Mouse (Mus musculus) ovary, postnatal 14 days (tissue): ENCODE data around the gene Vash2.
A peak's percentile ranks its signal among the peaks of the same experiment; 100 is the strongest.
"Not testable (repeated sequence)": the region's sequence is repeated elsewhere in the genome, so short reads cannot be mapped to it uniquely, and the experiment has no call there.

Experiments
- DNase-seq: peaks from one replicate; pipeline ENCODE4 v3.0.0; 2022; ENCODE audit warnings: low spot score

Vash2 gene

DNA sequence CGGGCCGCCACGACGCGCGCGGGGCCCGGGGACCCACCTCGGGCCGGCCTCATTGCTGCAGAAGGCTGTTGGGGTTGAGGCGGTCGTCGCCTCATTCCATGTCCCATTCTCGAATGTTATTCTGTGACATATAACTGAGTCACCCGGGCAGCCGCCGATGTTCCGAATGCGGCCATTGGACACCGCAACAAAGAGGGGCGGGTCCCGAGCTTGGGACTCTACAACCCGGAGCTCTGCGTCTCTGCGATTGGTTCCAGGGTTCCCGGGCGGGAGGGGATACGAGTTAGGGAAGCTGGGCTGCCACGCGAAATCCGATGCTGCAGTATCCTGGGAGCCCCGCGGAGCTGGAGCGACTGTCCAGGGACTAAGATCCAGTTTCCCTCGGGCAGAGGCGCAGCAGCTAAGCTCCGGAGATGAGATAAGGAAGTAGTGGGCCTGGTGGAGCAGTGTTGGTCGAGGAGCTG is at the start of gene Vash2:
Gene Vash2, minus strand, starts transcription at position 197 of the 464 bp plus-strand sequence.
- peak; percentile 58 for DNase-seq

- peak; percentile 93 for DNase-seq
These were observed 47.1 kb upstream of the Vash2 start, which contains the start of gene Flvcr1 for GRCm38 (mm10) chr1:191026021-191026713. Gene Flvcr1 (minus strand): TSS chr1:191026158.

- peak; percentile 13 for DNase-seq
These were observed 46.2 kb upstream of the Vash2 start for GRCm38 (mm10) chr1:191025016-191026012.

GRCm38 (mm10) chr1:191023806-191024205 is 44.7 kb upstream of the Vash2 start:
- DNase-seq: not testable (repeated sequence)

- no peak for DNase-seq
These were observed 44.0 kb upstream of the Vash2 start for GRCm38 (mm10) chr1:191023140-191023539.

GRCm38 (mm10) chr1:191021016-191021415 is 41.9 kb upstream of the Vash2 start:
- no peak for DNase-seq

DNA sequence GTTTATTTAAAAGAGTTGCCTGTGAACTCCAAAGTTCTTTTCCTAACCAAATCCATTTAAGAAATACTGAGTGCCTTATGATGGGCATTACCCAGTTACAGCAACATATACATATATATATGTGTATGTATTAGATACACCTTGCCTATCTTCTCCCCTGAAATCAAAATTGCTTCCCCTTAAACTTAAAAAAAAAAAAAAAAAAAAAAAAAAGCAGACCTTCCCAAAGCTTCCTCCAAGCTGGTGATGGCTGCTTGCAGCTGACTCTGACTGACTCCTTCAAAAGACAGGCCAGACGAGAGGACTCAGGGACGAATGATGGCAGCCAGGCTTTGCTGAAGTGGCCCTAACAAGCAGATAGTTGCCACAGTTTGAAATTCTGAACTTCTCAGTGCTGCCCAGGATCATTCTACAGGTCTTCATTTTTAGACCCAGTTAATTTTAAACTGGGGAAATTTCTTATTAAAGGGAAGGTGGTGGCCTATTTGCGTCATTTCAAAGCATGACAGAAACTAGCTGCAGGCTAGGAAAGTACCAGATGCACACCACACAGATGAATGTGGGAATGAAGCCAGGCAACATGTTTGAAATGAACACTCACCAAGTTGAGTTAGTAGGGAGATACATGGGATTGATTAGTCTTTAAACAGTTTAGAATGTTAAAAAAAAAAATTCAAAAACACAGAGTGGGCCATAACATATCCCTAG is 41.3 kb upstream of the Vash2 start:
- DNase-seq: no peak

- DNase-seq: no peak
These were observed 40.7 kb upstream of the Vash2 start for GRCm38 (mm10) chr1:191019803-191020202.

- no peak for DNase-seq
These were observed 35.2 kb upstream of the Vash2 start for GRCm38 (mm10) chr1:191014271-191014670.

DNA sequence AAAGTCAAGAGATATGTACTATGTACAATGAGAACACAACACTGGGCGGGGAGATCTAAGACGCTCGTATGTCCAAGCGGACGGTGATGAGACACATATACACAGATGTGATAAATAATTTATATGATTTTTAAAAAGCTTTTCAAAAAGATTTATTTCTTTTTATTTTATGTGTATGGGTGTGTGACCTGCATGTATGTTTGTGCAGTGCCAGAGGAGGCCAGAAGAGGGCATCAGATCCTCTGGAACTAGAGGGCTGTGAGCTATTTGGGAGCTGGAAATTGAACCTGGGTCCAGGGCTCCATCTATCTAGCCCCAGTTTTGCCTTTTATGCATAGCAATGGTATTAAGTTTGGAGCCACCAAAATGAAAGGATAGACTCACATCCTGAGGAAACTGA is 29.6 kb upstream of the Vash2 start:
- DNase-seq: no peak

- no peak for DNase-seq
These were observed 23.1 kb upstream of the Vash2 start for GRCm38 (mm10) chr1:191002201-191002600.

- DNase-seq: no peak
These were observed 21.6 kb upstream of the Vash2 start for GRCm38 (mm10) chr1:191000686-191001085.

GRCm38 (mm10) chr1:190998027-190998426 is 18.9 kb upstream of the Vash2 start:
- DNase-seq: no peak

DNA sequence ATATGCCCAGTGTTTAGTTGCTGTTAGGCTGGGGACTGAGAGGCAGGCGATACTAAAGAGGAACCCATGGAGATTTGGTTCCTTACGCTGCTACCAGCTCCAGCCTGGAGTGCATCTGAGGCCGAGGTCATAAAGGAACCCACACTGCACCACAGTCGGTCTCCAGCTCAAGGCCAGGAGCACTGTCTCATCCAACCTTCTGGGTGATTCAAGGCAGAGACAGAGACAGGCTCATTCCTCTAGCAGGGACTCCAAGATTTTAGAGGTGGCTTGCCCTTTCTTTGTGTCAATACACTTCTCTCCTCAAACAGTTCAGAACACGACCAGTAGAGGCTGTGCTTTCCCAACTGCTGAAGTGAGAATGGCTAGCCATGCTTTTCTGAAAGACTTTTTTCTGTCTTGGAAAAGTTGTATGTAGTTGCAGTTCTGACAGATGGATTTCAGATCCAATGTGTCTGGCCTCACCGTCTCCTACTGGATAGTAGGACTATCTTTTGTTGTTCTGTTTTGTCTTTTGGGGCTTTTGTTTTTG is 17.3 kb upstream of the Vash2 start:
- no peak for DNase-seq

DNA sequence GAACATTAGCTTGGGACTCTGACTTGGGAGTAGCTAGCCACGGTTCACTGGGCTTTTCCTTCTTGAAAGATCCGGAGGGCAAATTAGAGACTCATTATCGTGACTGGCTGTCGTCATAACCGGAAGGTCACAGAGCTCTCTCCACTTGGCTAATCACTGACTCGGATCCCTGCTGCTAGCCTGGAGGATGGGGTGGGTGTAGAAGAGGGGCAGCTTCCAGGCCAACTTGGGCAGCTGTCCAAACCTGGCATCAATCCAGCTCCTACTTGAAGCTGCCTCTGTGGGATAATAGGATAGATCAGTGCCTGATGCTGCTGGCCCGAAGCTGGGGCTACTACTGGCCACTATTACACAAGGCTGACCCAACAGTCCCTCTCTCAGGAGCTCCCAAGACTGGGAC is 16.5 kb upstream of the Vash2 start:
- DNase-seq: peak; percentile 43

GRCm38 (mm10) chr1:190989437-190990082 is 10.5 kb upstream of the Vash2 start:
- DNase-seq: no peak

DNA sequence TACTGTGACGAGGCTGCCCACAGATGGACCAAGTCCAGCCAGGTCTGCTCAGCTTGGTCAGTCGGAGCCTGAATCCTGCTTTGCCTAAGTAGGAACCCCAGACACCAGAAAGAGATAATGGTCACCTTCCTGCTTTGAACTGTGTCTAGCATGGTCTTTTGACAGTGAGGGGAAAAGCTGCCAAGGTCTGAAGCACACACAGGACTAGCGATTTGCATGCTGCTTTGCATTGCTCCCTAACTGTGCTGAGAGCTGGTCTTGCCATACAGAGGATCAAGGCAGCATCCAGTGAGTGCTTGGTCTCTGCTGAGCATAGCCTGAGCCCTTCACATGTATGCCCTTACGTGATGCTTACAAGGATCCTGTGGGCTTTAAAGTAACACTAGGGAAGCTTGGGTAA is 2.3 kb upstream of the Vash2 start:
- no peak for DNase-seq

GRCm38 (mm10) chr1:190980470-190980869 is 1.4 kb upstream of the Vash2 start:
- no peak for DNase-seq

DNA sequence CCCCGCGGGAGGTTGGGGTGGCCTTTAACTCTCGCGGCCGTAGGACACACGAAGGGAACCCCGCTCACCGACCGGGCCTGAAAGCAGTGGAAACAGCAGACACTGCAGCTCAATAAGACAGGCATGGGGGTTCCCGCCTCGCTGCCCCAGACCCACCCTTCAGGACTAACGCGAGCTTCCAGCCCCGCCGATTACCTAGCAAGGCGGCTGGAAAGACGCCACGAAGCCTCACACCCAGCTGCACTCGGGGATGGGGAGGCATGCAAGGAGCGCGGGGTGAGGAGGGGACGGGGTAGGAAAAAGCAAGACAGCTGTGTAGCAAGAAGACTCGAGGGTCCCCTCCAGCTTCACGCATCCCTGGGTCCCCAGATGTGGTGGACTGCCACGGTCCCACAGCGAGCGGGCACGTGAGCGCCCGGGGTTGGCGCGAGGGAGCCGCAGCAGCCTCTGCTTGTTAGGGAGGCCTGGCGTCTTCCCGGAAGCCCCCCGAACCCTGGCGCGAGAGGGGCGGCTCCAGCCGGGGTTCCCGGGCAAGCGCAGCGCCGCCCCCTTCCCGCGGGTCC is 504 bp downstream of the Vash2 start:
- no peak for DNase-seq

DNA sequence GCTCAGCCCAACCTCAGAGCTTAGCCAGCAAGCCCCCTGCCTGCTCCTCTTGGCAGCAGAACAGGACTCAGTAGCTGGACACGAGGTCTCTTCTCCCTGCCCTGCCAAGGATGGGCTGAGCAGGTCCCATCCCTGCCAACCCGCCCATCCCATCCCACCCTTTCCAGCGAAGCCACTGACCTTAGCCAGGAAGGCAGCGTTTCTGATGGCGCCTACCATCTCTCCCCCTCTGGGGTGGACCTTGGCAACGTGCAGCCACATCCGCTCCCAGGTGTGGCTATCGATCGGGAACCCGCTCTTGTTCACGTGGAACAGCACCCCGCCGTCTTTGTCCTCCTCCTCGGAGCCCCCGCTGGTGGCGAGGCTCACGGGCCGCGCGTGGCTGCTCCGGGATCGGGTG is 1.1 kb downstream of the Vash2 start:
- no peak for DNase-seq
